Mouse (Mus musculus) C2C12 (cell line): ENCODE measurements at regions not wholly inside any gene's neighbourhood (a gene's known extent, or its start where the extent isn't known, plus 50 kb on each side); places are given as distances from the start of the nearest gene placed in this dataset.

ENCODE experiments used
- H3K27me3 ChIP-seq: one replicate; pipeline ENCODE4 v1.6.1; 2011; ENCODE audit not compliant: control insufficient read depth, insufficient read depth, insufficient read length
- H3K36me3 ChIP-seq: one replicate; pipeline ENCODE4 v1.6.1; 2011; ENCODE audit not compliant: control insufficient read depth, insufficient read depth
- H3K4me3 ChIP-seq: one replicate; pipeline ENCODE4 v1.5.1; 2011; ENCODE audit warnings: mild to moderate bottlenecking, control low read depth; ENCODE audit not compliant: poor library complexity, insufficient read depth, severe bottlenecking
- H3K79me2 ChIP-seq: one replicate; pipeline ENCODE4 v1.6.1; 2011; ENCODE audit not compliant: control insufficient read depth, insufficient read depth
- H3K79me3 ChIP-seq: one replicate; pipeline ENCODE4 v1.6.1; 2011; ENCODE audit warnings: low read depth, control low read depth
- H3ac ChIP-seq: one replicate; pipeline ENCODE3; 2011; ENCODE audit warnings: low read depth; ENCODE audit not compliant: control insufficient read depth, insufficient read length
- CEBPB ChIP-seq: IDR thresholded peaks from one replicate; pipeline ENCODE4 v1.6.1; 2011; ENCODE audit warnings: low read depth, mild to moderate bottlenecking, control low read depth, moderate library complexity
- CTCF ChIP-seq: IDR thresholded peaks from one replicate; pipeline ENCODE4 v1.5.1; 2011; ENCODE audit not compliant: control insufficient read depth, insufficient read depth, insufficient read length
- FOSL1 ChIP-seq: IDR thresholded peaks from one replicate; pipeline ENCODE4 v1.8.0; 2011; ENCODE audit warnings: mild to moderate bottlenecking, low read length; ENCODE audit not compliant: poor library complexity, insufficient read depth, severe bottlenecking
- MAX ChIP-seq: IDR thresholded peaks from one replicate; pipeline ENCODE4 v1.6.1; 2011; ENCODE audit warnings: mild to moderate bottlenecking, control low read depth
- MYOD1 ChIP-seq: IDR thresholded peaks from one replicate; pipeline ENCODE4 v1.6.1; 2011; ENCODE audit warnings: low read depth; ENCODE audit not compliant: control insufficient read depth, insufficient read length
- MYOG ChIP-seq: IDR thresholded peaks from one replicate; pipeline ENCODE4 v1.6.1; 2011; ENCODE audit not compliant: control insufficient read depth, insufficient read length; ENCODE audit errors: extremely low read depth
- USF1 ChIP-seq: IDR thresholded peaks from one replicate; pipeline ENCODE4 v1.6.1; 2011; ENCODE audit warnings: low read depth, mild to moderate bottlenecking, control low read depth, moderate library complexity

DNA sequence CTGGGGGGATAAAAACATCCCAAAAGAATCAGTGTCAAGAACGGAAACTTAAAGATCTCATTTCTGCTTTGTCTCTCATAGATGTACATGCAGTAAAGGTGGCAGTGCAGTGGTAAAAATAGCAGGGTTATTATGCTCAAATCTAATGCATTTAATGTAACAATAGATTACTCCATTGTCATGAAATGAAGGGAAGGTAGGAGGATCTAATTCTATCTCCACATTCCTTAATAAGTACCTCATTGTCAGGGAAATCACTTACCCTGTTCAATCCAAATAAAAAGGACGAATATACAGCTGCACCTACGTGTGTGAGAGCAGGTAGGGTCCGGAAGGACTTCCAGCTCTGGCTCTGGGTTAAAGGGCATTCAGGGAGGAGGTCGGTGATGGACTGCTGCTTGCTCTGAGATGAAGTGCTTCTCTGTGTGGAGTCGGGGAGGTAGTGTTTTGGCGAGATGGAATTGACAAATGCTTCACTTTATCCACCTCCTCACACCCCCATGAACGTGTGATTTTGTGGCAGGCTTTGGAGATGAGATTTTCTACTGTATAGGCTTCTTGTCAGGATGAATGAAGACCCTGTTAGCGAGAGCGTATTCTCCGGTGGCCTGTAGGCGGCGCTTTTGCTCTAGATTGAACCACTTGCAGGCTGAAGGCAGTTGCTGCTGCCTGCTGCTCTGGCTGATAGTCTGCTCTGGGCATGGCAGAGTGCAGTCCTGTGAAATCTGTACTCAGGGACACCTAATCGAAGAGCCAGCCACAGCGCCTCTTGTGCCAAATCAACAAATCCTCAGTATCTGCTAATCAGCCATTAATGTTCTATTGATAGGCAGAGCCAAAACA lies 424.5 kb downstream of the Igsf11 start:
- no peaks in the 10 kb centered on the region for H3K36me3 ChIP-seq
- H3K79me2 ChIP-seq: no peaks in the 10 kb centered on the region
- TF ChIP-seq MAX (no peak), FOSL1 (no peak), CTCF (peak; percentile 9)
- no peaks in the 10 kb centered on the region for H3K27me3 ChIP-seq
- no peak overlapping the region for H3ac ChIP-seq
- no peak overlapping the region for H3K4me3 ChIP-seq
- no peaks in the 10 kb centered on the region for H3K79me3 ChIP-seq

DNA sequence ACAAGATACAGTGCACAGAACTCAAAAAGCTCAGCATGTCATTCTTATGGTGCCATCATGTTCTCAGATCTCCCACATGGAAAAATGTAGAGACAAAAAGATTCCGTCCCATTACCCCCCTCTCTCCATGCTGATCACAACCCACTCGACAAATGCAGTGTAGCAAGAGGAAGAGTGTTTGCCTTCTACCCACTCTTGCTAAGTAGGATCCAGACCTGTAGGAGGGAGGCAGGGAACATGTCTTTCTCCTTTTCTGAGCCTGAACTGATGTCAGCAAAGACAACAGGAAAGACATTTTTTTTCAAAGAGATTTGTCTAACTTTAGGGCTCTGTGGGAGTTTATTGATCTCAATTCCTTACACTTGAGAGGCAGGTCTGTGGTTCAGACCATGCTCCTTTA lies 433.2 kb downstream of the Igsf11 start:
- Histone ChIP-seq H3ac (no peak overlapping the region), H3K27me3 (no peaks in the 10 kb centered on the region), H3K79me3 (no peaks in the 10 kb centered on the region), H3K79me2 (no peaks in the 10 kb centered on the region), H3K4me3 (no peak overlapping the region), H3K36me3 (no peaks in the 10 kb centered on the region)
- TF ChIP-seq FOSL1 (no peak), MAX (no peak), MYOG (no peak), CEBPB (no peak), MYOD1 (no peak), USF1 (no peak), CTCF (no peak)

DNA sequence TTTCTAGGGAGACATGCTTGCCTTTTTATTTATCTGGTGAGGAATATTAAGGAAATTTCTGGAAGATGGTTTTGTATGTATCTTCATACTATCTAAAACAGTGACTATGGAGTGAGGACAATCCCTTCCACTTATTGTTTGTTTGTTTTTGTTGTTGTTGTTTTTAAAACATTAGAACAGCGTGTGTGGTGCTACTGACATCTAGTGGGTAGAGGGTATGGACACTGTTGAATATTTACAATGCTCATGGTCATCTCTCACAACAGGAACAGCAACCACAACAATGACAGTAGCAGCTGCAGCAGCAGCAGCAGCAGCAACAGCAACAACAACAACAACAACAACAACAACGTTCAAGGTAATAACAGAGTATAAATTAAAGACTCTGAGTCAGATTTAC lies 471.2 kb downstream of the Igsf11 start:
- Histone ChIP-seq H3K79me2 (no peaks in the 10 kb centered on the region), H3K4me3 (no peak overlapping the region), H3K79me3 (no peaks in the 10 kb centered on the region), H3ac (no peak overlapping the region), H3K27me3 (no peaks in the 10 kb centered on the region), H3K36me3 (no peaks in the 10 kb centered on the region)
- TF ChIP-seq CTCF (no peak), MAX (no peak), MYOG (no peak), CEBPB (no peak), MYOD1 (no peak), FOSL1 (no peak), USF1 (no peak)

DNA sequence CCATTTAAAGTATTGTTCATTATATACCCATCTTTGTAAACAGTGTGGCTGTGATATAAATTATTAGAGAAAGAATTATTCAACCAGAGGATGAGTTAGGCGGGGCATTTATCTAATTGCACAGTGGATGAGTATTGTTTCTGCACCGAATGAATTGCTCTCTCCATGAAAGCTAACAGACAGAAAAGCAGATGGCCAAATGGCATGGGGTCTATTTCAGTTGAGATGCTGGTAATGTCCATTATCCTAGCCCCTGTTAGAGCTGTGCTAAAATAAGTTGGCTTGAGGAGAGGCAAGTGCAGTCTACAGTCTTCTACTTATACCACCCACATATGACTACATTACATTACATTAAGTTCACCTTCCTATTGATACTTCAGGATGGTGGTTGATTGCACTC lies 475.8 kb downstream of the Igsf11 start:
- TF ChIP-seq USF1 (no peak), CTCF (no peak), FOSL1 (no peak), MYOG (no peak), CEBPB (no peak), MYOD1 (no peak), MAX (no peak)
- Histone ChIP-seq H3K79me3 (no peaks in the 10 kb centered on the region), H3K4me3 (no peak overlapping the region), H3K79me2 (no peaks in the 10 kb centered on the region), H3ac (no peak overlapping the region), H3K27me3 (no peaks in the 10 kb centered on the region), H3K36me3 (no peaks in the 10 kb centered on the region)

DNA sequence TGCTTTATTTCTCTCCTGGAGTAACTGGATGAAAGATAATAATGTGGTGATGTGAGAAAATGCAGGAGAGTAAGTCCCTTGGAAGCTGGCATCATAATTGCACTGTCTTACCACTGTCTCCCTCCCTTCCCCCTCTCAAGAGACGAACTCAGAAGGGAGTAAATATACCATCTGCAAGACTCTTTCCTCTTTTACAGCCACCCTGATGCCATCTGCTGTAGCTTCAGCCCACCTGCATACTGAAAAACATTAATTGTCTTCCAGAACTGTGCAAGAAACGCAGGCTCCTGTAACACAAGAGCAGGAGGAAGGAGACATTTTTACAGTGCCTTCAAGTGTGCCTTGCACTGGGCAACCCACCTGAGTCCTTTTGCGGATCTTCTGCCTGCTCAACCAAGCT lies 482.1 kb downstream of the Igsf11 start:
- H3K79me2 ChIP-seq: no peaks in the 10 kb centered on the region
- H3K79me3 ChIP-seq: no peaks in the 10 kb centered on the region
- H3K4me3 ChIP-seq: no peak overlapping the region
- no peaks in the 10 kb centered on the region for H3K36me3 ChIP-seq
- no peaks in the 10 kb centered on the region for H3K27me3 ChIP-seq
- H3ac ChIP-seq: no peak overlapping the region
- TF ChIP-seq CEBPB: no peak
- no peak for TF ChIP-seq MAX
- TF ChIP-seq CTCF: no peak
- no peak for TF ChIP-seq FOSL1
- no peak for TF ChIP-seq MYOD1
- TF ChIP-seq USF1: no peak
- TF ChIP-seq MYOG: no peak

DNA sequence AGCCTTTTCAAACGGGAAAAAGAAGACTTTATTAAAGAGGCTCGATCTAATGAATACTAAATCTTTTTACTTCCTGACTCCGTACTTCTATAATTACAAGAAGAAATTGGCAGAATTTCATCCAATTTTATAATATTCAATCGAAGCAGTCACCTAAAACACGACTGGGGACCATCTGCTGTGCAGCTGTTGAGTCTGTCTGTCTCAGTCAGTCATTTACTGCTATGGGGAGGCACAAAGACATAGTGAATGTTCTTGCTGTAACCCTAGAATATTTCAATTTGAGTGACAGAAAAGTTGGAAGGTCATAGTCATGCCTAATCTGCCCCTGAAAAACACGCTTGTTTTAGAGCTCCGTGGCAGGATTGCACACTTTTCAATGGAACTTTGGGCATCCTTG lies 487.5 kb downstream of the Igsf11 start:
- no peaks in the 10 kb centered on the region for H3K79me2 ChIP-seq
- H3K36me3 ChIP-seq: no peaks in the 10 kb centered on the region
- no peak overlapping the region for H3ac ChIP-seq
- H3K79me3 ChIP-seq: no peaks in the 10 kb centered on the region
- TF ChIP-seq CEBPB: no peak
- no peak for TF ChIP-seq CTCF
- TF ChIP-seq MYOD1: no peak
- TF ChIP-seq USF1: no peak
- no peak for TF ChIP-seq MAX
- TF ChIP-seq MYOG: no peak
- TF ChIP-seq FOSL1: no peak
- H3K27me3 ChIP-seq: no peaks in the 10 kb centered on the region
- H3K4me3 ChIP-seq: no peak overlapping the region
